Mouse (Mus musculus): ENCODE measurements around the gene Cage1. TPM values are rescaled to one million over a fixed set of nuclear protein-coding genes. Genes with fewer than 3 reads are reported as not detected.

The Cage1 gene
- polyA plus RNA-seq, 1 experiment: 0.02 TPM

GRCm38 (mm10) chr13:37993704-37994404 lies 43.0 kb downstream of the Cage1 start, which contains the start of gene Ssr1:
TSS of gene Ssr1 (minus strand) at chr13:37994217.
- Histone ChIP-seq H3K27me3 (ENCODE audit: control insufficient read depth) (no peaks in the 10 kb centered on the region), H3K9me3 (ENCODE audit: control insufficient read depth, low read length) (0 out of 2 replicates have a peak, but pooled peaks cover 3% of the 10 kb centered on the region), H3K4me3 (replicated peaks) (peak within 1 kb of the TSS; percentile 95), H3K4me1 (ENCODE audit: control insufficient read depth) (peaks cover 37% of the 10 kb centered on the region), H3K36me3 (ENCODE audit: control insufficient read depth) (peaks cover 29% of the 10 kb centered on the region)
- 0 out of 2 replicates have a peak, but pooled peaks have one; percentile 28 for TF ChIP-seq GATA1 (IDR thresholded peaks at IDR 0.05; ENCODE audit: low read length)
- TF ChIP-seq TAL1 (IDR thresholded peaks at IDR 0.05; ENCODE audit: low read length): no peak

DNA sequence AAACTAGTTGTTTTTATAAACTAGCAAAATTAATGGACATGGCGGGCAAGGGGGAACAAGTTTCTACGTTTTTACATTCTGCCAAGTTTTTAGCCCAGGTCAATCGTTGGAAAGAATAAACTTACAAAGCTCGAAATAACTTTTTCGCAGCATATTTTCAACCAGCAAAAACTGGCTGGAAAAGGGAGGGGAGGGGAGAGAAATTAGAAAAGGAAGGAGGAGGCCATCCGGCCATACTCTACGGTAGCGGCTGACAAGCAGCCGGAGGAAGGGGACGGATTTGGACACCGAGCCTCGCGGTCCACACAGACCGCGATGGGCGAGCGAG lies 43.5 kb downstream of the Cage1 start:
- H3K27me3 ChIP-seq (ENCODE audit: control insufficient read depth): no peaks in the 10 kb centered on the region
- peaks cover 33% of the 10 kb centered on the region for H3K4me1 ChIP-seq (ENCODE audit: control insufficient read depth)
- 0 out of 2 replicates have a peak, but pooled peaks cover 3% of the 10 kb centered on the region for H3K9me3 ChIP-seq (ENCODE audit: control insufficient read depth, low read length)
- H3K36me3 ChIP-seq (ENCODE audit: control insufficient read depth): peaks cover 35% of the 10 kb centered on the region
- H3K4me3 ChIP-seq (replicated peaks): peak overlapping the region; percentile 95
- no peak for TF ChIP-seq TAL1 (IDR thresholded peaks at IDR 0.05; ENCODE audit: low read length)

DNA sequence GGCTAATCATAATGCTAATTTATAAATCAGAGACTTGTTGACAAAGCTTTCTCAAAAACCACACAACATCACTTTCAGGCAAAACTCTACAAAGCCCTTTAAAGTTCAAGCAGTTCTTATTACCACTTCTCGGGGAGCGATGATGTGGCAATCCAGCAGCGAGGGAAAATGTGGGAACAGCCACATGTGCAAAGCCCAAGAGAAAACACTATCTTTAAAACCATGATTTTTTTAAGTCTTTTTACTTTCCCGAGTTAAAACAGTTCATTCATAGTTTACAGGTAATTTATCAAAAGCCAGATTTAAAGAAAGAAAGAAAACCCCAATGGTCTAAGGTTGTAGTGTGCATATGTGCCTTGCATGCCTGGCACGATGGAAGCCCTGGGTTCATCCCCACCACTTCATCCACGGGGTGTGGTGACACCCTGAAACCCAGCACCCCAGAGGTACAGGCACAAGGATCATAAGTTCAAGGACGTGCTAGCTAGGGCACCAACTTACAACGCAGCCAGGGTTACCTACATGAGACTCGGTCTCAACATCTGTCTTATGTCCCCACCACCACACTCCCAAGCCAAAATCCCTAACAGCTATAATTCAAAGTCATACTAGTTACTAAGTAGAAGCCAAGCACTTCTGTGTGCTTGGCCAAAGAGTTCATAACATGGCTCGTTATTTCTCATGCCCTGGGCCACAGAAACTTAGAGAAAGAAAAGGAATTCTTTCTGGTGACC lies 44.1 kb downstream of the Cage1 start:
- peaks cover 40% of the 10 kb centered on the region for H3K36me3 ChIP-seq (ENCODE audit: control insufficient read depth)
- H3K4me3 ChIP-seq (replicated peaks): peak overlapping the region; percentile 95
- TF ChIP-seq GATA1 (IDR thresholded peaks at IDR 0.05; ENCODE audit: low read length): no peak
- no peak for TF ChIP-seq TAL1 (IDR thresholded peaks at IDR 0.05; ENCODE audit: low read length)
- 0 out of 2 replicates have a peak, but pooled peaks cover 3% of the 10 kb centered on the region for H3K9me3 ChIP-seq (ENCODE audit: control insufficient read depth, low read length)
- H3K27me3 ChIP-seq (ENCODE audit: control insufficient read depth): no peaks in the 10 kb centered on the region
- peaks cover 31% of the 10 kb centered on the region for H3K4me1 ChIP-seq (ENCODE audit: control insufficient read depth)

- Histone ChIP-seq H3K9me3 (ENCODE audit: control insufficient read depth, low read length) (no peaks in the 10 kb centered on the region), H3K36me3 (ENCODE audit: control insufficient read depth) (peaks cover 71% of the 10 kb centered on the region), H3K27me3 (ENCODE audit: control insufficient read depth) (no peaks in the 10 kb centered on the region), H3K4me3 (replicated peaks) (no peak overlapping the region), H3K4me1 (ENCODE audit: control insufficient read depth) (peaks cover 21% of the 10 kb centered on the region)
- TF ChIP-seq GATA1 (IDR thresholded peaks at IDR 0.05; ENCODE audit: low read length): no peak
- no peak for TF ChIP-seq TAL1 (IDR thresholded peaks at IDR 0.05; ENCODE audit: low read length)
Measured at GRCm38 (mm10) chr13:37989701-37990100, 47.2 kb downstream of the Cage1 start.

- H3K4me3 ChIP-seq (replicated peaks): no peak overlapping the region
Measured at GRCm38 (mm10) chr13:37986166-37986565, 50.7 kb downstream of the Cage1 start.

DNA sequence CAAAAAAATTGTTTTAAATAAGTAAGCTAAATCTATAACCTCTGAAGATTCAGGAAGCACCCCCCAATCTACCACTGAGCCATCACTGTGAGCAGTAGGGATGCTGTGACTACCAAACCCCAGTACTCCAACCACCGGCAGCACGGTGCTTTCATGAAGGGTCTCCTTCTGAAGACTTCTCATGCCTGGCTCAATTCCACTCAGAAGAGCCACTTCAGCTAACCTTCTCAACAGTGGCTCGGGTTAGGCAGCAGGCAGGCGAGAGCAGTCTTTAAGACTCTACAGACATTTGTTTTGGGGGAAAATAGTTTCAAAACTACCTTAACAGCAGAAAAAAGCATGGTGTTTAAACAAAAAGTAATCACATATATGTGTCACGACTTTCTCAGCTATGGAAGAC lies 55.8 kb downstream of the Cage1 start:
- Histone ChIP-seq H3K4me3 (replicated peaks) (no peak overlapping the region), H3K9me3 (ENCODE audit: control insufficient read depth, low read length) (no peaks in the 10 kb centered on the region), H3K27me3 (ENCODE audit: control insufficient read depth) (no peaks in the 10 kb centered on the region), H3K4me1 (ENCODE audit: control insufficient read depth) (no peaks in the 10 kb centered on the region), H3K36me3 (ENCODE audit: control insufficient read depth) (peaks cover 99% of the 10 kb centered on the region)
- TF ChIP-seq GATA1 (IDR thresholded peaks at IDR 0.05; ENCODE audit: low read length) (no peak), TAL1 (IDR thresholded peaks at IDR 0.05; ENCODE audit: low read length) (no peak)

More at GRCm38 (mm10) chr13:37986166-37986565, 50.7 kb downstream of the Cage1 start:
- no peak for TF ChIP-seq TAL1 (IDR thresholded peaks at IDR 0.05; ENCODE audit: low read length)
- TF ChIP-seq GATA1 (IDR thresholded peaks at IDR 0.05; ENCODE audit: low read length): no peak
- Histone ChIP-seq H3K9me3 (ENCODE audit: control insufficient read depth, low read length) (no peaks in the 10 kb centered on the region), H3K27me3 (ENCODE audit: control insufficient read depth) (no peaks in the 10 kb centered on the region), H3K4me1 (ENCODE audit: control insufficient read depth) (peaks cover 2% of the 10 kb centered on the region), H3K36me3 (ENCODE audit: control insufficient read depth) (peaks cover 100% of the 10 kb centered on the region)

GRCm38 (mm10) chr13:37980346-37980745 lies 56.5 kb downstream of the Cage1 start:
- TF ChIP-seq GATA1 (IDR thresholded peaks at IDR 0.05; ENCODE audit: low read length) (no peak), TAL1 (IDR thresholded peaks at IDR 0.05; ENCODE audit: low read length) (no peak)
- H3K36me3 ChIP-seq (ENCODE audit: control insufficient read depth): peaks cover 99% of the 10 kb centered on the region
- H3K4me1 ChIP-seq (ENCODE audit: control insufficient read depth): no peaks in the 10 kb centered on the region
- no peaks in the 10 kb centered on the region for H3K27me3 ChIP-seq (ENCODE audit: control insufficient read depth)
- no peak overlapping the region for H3K4me3 ChIP-seq (replicated peaks)
- H3K9me3 ChIP-seq (ENCODE audit: control insufficient read depth, low read length): no peaks in the 10 kb centered on the region

DNA sequence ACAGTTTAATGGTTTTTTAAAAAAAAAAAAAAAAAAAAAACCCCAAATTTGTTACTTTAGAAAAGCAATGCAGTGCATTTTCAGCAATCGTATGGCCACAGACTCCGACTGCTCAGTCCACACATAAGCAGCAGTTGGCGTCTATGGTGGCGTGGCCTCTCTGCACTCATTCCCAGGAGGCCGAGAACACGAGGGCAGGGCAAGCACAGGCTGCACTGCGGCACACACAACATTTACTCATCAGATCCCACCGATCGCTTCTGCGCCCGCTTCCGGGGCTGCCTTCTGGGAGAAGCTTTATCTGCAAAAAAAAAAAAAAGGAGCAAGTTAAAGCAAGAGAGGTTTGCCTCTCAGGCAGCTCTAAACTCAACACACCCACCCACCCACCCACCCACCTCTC lies 57.4 kb downstream of the Cage1 start:
- Histone ChIP-seq H3K27me3 (ENCODE audit: control insufficient read depth) (no peaks in the 10 kb centered on the region), H3K4me1 (ENCODE audit: control insufficient read depth) (no peaks in the 10 kb centered on the region; the same call in 1 of the 2 replicates), H3K9me3 (ENCODE audit: control insufficient read depth, low read length) (no peaks in the 10 kb centered on the region), H3K36me3 (ENCODE audit: control insufficient read depth) (peaks cover 96% of the 10 kb centered on the region), H3K4me3 (replicated peaks) (no peak overlapping the region)
- TF ChIP-seq GATA1 (IDR thresholded peaks at IDR 0.05; ENCODE audit: low read length) (no peak), TAL1 (IDR thresholded peaks at IDR 0.05; ENCODE audit: low read length) (no peak)

- Histone ChIP-seq H3K4me1 (ENCODE audit: control insufficient read depth) (peaks cover 6% of the 10 kb centered on the region), H3K36me3 (ENCODE audit: control insufficient read depth) (peaks cover 76% of the 10 kb centered on the region), H3K27me3 (ENCODE audit: control insufficient read depth) (no peaks in the 10 kb centered on the region), H3K4me3 (replicated peaks) (no peak overlapping the region), H3K9me3 (ENCODE audit: control insufficient read depth, low read length) (no peaks in the 10 kb centered on the region)
- no peak for TF ChIP-seq TAL1 (IDR thresholded peaks at IDR 0.05; ENCODE audit: low read length)
- no peak for TF ChIP-seq GATA1 (IDR thresholded peaks at IDR 0.05; ENCODE audit: low read length)
Measured at GRCm38 (mm10) chr13:37974731-37975130, 62.1 kb downstream of the Cage1 start.

Measured in erythroblast, embryonic 14.5 days (primary cell).